9 mouse cellular contexts compared by ENCODE assay signal in the genomic region with DNA sequence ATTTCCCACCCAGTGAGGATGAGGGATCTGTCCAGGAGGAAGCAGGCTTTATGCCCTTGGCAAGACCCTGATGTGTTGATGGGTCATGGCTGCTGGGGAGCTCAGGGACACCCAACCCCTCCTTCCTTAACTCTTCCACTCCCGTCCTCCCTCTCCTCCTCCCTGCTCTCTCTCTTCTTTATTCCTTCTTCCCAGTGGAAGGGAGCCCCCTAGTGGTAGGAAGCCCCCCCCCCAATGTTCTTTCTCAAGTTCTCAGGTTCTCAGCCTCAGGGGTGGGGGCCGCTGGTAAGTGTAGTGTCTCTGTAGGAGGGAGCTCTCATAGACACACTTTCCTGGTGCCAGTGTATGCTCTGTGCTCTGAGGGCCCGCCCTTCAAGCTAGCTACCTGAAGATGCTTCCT.
DNase-seq lines count a peak whose midpoint lies in the region; ATAC-seq and TF ChIP-seq lines count a peak whose summit lies in the region.
"Had no signal": no experiment of that assay in that cellular context is flagged by ENCODE, and none has a peak within 500 bp of the region (broad histone marks: within the 10 kb centered on the region; RNA-seq: fewer than 3 reads in every experiment).

No protein-coding gene starts in this region.

- TF ChIP-seq CTCF in left cerebral cortex, adult 2 months (IDR thresholded peaks at IDR 0.05), result peak; percentile 63

- H3K27ac ChIP-seq in forebrain, embryonic 13.5 days, result no peak overlapping the region
- no peak overlapping the region for H3K27ac ChIP-seq in forebrain, embryonic 10.5 days
- H3K27ac ChIP-seq in left cerebral cortex, adult 2 months, result no peak overlapping the region
- H3K27ac ChIP-seq in ES-E14 (ENCODE audit: insufficient read depth, low read depth, low read length, poor library complexity, severe bottlenecking), result no peak overlapping the region

- intact Hi-C loops in left cerebral cortex, adult 2 months (cut with DNase I), result loop anchor here (1.0 to 2.0 kb wide), 2 partner anchors 33 to 180 kb away; no protein-coding TSS in a partner anchor
- intact Hi-C loops in left cerebral cortex, postnatal 10 days (cut with DNase I), result no loop called here
- intact Hi-C loops in left cerebral cortex, postnatal 4 days (cut with DNase I), result no loop called here

- H3K9ac ChIP-seq in forebrain, embryonic 13.5 days, result no peak overlapping the region
- H3K9ac ChIP-seq in ES-E14 (ENCODE audit: insufficient read depth, low read depth, low read length, poor library complexity, severe bottlenecking), result no peak overlapping the region

- DNase-seq in forebrain, embryonic 10.5 days (ENCODE audit: extremely low spot score, low spot score), result no peak
- no peak for DNase-seq in left cerebral cortex, adult 2 months (ENCODE audit: extremely low spot score in 1 of 2, low spot score in 2 of 2)
- DNase-seq in left cerebral cortex, postnatal 10 days (ENCODE audit: extremely low spot score in 1 of 2, low spot score in 2 of 2), result no peak
- peak; percentile 13 for DNase-seq in ES-E14 (ENCODE audit: low read depth, low spot score)
- DNase-seq in induced T-regulatory cell, adult 2 months (ENCODE audit: low read depth), result peak; percentile 10
- DNase-seq in left cerebral cortex, postnatal 4 days, result no peak
- DNase-seq in gastrocnemius, postnatal 4 days (ENCODE audit: low spot score in 2 of 2), result no peak
- DNase-seq: layer of hippocampus, postnatal 36 days had no signal

- peak; percentile 14; the same call in 1 of the 2 replicates for ATAC-seq in forebrain, embryonic 13.5 days

- H3K4me3 ChIP-seq in forebrain, embryonic 13.5 days, result no peak overlapping the region
- H3K4me3 ChIP-seq in forebrain, embryonic 10.5 days, result no peak overlapping the region
- H3K4me3 ChIP-seq in left cerebral cortex, adult 2 months, result no peak overlapping the region
- no peak overlapping the region for H3K4me3 ChIP-seq in ES-E14 (ENCODE audit: insufficient read depth in 1 of 2, low read depth in 1 of 2, low read length in 2 of 2, poor library complexity in 1 of 2, severe bottlenecking in 1 of 2)

- 75% methylated on average over 3 of the region's 3 CpGs for WGBS in forebrain, embryonic 13.5 days
- 80% methylated on average over 3 of the region's 3 CpGs for WGBS in forebrain, embryonic 10.5 days

- no peaks in the 10 kb centered on the region for H3K27me3 ChIP-seq in forebrain, embryonic 13.5 days
- peaks cover 3% of the 10 kb centered on the region; the same call in 1 of the 2 replicates for H3K27me3 ChIP-seq in forebrain, embryonic 10.5 days (ENCODE audit: poor library complexity, severe bottlenecking)

- H3K4me1 ChIP-seq in forebrain, embryonic 13.5 days, result peaks cover 6% of the 10 kb centered on the region; the same call in 1 of the 2 replicates
- H3K4me1 ChIP-seq in forebrain, embryonic 10.5 days, result peaks cover 13% of the 10 kb centered on the region
- no peaks in the 10 kb centered on the region for H3K4me1 ChIP-seq in ES-E14 (ENCODE audit: control insufficient read depth in 2 of 2, insufficient read depth in 2 of 2, low read length in 2 of 2, poor library complexity in 1 of 2)

- H3K9me3 ChIP-seq in forebrain, embryonic 13.5 days (replicated peaks), result no peaks in the 10 kb centered on the region
- no peaks in the 10 kb centered on the region for H3K9me3 ChIP-seq in forebrain, embryonic 10.5 days
- no peaks in the 10 kb centered on the region for H3K9me3 ChIP-seq in ES-E14 (ENCODE audit: control insufficient read depth, insufficient read depth, low read depth, low read length)

- in situ Hi-C loops in ES-E14 (cut with MboI; ENCODE audit: low sequenced_read_pairs in 2 of 2, unreplicated experiment in 2 of 2), result no loop called here

- no peak overlapping the region for H3K4me2 ChIP-seq in forebrain, embryonic 13.5 days

- H3K36me3 ChIP-seq in forebrain, embryonic 13.5 days (ENCODE audit: poor library complexity, severe bottlenecking), result no peaks in the 10 kb centered on the region
- no peaks in the 10 kb centered on the region; the same call in 1 of the 2 replicates for H3K36me3 ChIP-seq in forebrain, embryonic 10.5 days (replicated peaks)
- H3K36me3 ChIP-seq in ES-E14 (ENCODE audit: control insufficient read depth, insufficient read depth, low read length, poor library complexity, severe bottlenecking), result no peaks in the 10 kb centered on the region

TF ChIP-seq in ES-E14, 5 proteins besides CTCF, POLR2A, EP300 and RAD21:
- no peak for TF ChIP-seq CHD2 (IDR thresholded peaks at IDR 0.05; ENCODE audit: low read depth, low read length)
- no peak for TF ChIP-seq MAFK (IDR thresholded peaks at IDR 0.05; ENCODE audit: insufficient read depth, low read depth, low read length)
- no peak for TF ChIP-seq ZNF384 (IDR thresholded peaks at IDR 0.05; ENCODE audit: low read depth, low read length)
- TF ChIP-seq ZC3H11A (IDR thresholded peaks at IDR 0.05; ENCODE audit: borderline replicate concordance, low read depth, low read length), result no peak
- no peak for TF ChIP-seq HCFC1 (IDR thresholded peaks at IDR 0.05; ENCODE audit: borderline replicate concordance, insufficient read depth, low read length)

Comparison
In these comparisons a context has a peak if more than half of its experiments do, and no peak if none do; other contexts are left out.
1. DNase-seq: peak in ES-E14 (single experiment) and induced T-regulatory cell, adult 2 months (single experiment); none in forebrain, embryonic 10.5 days (single experiment), left cerebral cortex, adult 2 months (0 of 2), left cerebral cortex, postnatal 10 days (0 of 2), left cerebral cortex, postnatal 4 days (single experiment) and gastrocnemius, postnatal 4 days (0 of 2).